Mouse (Mus musculus) frontal cortex, postnatal 36 days (tissue): ENCODE results near the gene Ino80d.

Experiments
- DNase-seq, 2 experiments: peaks; one replicate each; pipeline ENCODE4 v3.0.0; 2022; ENCODE audit warnings: low spot score in 2 of 2

Ino80d gene

DNA sequence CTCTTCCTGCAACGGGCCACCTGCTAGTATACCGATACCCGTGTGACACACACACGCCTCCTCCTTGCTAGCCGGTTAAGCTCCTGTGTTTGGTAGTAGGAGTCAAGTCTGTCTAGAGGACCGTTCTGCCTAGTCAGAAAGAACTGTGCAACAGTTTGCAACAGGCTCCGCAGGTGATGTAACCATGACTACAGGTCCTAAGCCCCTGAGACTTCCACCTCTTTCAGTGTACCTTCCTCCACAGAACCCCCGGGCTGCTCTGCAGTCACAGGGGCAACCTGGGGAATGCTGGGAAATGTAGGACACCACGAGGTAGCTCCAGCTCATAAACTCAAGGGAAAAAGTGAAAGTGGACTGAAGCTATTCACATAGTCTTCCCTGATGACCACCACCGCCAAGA, 123.4 kb downstream of the Ino80d start:
- DNase-seq, result no peak

DNA sequence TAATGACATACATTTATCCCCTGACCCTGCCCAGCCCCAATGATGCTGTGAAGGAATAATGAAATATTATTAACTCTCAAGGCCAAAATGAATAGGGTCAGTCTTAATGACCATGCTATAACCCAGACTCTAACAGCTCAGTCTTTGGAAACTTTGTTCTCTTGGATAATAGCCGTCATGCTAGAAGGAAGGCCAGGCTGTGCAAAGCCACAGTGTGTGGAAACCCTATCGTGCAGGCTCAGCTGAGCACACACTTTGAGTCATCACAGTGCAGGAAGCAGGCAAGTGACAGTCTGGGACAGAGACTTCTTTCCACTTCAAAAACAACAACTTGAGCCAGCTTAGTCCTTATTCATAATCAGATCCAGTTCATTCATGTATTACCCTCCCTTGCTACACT, 126.9 kb downstream of the Ino80d start:
- DNase-seq, result no peak

DNA sequence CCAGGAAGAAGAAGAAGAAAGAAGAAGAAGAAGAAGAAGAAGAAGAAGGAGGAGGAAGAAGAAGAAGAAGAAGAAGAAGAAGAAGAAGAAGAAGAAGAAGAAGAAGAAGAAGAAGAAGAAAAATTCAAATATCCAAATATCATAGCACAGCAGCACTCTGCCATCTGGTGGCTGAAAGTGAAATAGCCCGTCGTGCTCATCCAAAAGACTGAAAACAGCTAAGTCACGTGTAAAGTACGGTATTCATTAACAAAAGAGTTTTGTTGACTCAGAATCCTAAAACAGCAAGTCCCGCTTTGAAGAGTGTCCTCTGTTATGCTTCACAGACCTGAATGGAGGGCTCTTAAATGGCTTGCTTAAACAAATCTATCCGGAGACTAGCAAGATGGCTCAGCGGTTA, 128.2 kb downstream of the Ino80d start:
- peak; percentile 40 to 62 for DNase-seq

DNA sequence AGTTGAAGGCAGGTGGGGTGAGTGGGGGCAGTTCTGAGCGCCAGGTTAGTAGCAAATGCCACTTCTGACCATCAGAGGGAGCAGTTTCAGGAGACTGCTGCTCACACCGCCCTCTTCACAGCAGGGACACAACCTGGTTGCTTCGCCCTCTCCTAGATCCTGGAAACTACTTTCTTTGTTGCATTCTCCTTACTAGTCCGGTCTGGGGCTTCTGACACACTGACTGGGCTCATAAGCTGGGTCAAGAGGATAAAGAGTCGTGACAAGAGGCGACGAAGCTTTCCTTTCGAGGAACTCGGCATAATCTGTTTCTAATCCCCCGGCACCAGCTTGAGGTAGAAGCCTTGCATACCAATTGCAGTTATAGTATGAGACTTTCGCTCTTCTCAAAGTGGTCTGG, 129.9 kb downstream of the Ino80d start:
- peak; percentile 47 to 48 for DNase-seq

DNA sequence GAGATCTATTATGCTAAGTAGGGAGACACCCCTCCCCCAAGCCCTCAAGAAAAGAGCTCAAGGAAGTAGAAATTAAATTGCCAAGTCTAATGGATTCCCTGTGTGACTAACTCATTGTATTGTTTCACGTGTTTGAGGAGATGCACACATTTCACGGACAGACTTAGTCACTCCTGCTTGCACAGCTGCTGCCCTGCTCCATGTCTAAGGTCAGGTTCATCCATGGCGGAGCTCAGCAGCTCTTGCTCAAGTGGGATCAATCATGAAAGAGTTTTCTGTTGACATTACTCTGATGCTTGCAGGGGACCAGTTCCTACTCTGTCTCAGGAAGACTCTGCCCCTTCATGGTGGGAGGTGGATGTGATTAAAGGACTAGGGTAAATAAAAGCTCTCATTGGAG, 137.7 kb downstream of the Ino80d start:
- no peak for DNase-seq

DNA sequence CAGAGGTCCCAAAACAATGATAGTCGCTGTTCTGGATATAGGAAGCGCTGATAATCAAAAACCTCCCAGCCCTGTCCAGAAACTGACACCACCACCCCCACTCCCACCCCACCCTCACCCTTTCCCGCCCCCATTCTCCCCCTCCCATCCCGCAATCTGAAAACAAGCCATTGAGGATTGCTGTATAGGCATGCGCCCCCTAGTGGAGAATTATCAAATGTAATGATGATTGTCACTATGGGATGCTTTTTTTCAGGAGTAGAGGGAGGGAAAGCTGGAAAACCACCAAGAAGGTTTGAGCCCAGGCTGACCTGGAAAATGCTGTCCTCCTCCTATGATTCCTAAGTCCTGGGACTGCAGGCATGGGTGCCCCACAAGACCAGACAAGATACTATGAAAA, 147.6 kb downstream of the Ino80d start:
- DNase-seq, result no peak

DNA sequence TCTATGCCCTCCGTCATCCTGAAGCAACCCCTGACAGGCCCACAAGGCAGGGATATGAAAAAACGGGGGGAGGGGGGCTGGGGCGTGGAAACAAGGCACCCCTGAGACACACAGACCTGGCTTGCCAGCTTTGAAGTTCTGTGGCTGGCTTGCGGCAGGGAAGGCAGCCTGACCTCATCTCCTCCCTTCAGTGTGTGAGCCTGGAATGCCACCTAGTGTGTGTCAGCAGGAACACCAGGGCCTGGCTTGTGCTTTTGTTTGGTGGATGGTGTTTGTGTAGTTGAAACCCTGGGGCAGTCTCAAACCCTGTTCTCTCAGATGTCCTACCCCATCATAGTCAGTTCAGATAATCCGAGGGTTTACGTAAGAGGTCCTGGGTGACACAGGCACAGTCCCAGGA, 150.2 kb downstream of the Ino80d start:
- DNase-seq, result peak; percentile 64 to 81

DNA sequence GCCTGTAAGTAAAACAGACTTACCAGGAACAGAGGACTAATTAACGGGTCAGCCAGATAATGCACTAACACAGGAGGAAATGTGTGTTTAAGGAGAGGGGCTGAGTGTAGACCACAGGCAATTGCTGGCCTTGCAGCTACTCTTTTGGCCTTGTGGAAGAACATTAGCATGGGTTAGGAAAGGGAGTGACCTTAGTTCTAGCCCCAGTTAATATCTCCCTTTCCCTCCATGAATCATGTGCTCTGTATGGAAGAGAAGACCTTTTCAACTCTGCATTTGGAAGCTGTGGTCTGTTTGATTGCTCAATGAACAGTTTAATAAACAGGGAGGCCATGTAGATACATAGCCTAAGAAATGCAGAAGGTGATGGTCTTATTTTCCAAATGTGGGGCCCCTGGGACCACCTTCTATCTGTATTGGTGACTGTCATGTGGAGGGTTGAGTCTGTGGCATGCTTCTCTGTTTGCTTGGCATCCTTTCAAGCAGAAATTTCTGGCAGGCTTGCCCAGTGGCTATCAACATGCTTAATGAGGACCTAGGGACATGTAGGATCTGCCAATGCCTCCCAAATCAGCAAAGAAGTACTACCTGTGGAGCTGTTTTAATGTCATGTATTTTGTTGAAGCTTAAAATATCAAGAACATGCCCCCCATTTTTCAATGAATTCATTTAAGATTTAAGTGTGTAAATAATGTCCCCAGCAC, 157.4 kb downstream of the Ino80d start:
- no peak for DNase-seq

DNA sequence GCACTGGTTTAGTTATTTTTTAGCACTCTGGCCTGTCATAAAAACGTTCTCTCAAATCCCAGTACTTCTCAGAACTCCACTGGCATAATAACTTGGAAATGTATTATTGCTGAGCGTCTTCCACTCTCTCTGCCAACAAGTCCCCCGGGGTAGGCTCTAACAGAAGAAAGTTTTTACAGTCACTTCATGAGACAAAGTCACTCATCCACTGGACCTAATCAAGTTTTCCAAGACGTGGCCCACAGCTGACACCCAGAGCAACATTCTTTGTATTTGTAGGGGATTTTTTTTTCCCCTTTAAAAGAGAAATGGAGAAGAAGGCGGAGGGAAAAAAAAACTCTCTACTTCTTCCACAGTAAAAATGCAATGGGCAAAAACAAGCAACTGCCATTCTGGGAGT, 157.9 kb downstream of the Ino80d start:
- DNase-seq, result no peak

DNA sequence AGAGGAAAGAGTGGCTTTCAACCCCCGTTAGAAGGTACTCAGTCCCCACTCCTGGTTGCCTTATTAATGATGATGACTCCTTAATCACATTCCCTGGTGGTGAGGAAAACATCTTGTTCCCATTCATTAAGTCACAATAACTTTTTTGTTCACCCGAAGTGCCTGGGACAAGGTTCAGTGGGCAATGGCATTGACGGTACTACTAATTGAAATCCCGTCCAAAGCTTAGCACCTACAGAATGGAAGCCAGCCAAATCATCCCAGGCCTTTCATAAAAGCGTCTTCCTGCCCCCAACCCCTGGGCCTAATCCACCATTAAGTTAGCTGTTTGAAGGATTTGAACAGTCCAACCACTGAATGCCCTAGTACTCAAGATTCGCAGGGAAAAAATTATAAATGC, 159.1 kb downstream of the Ino80d start:
- DNase-seq, result no peak

DNA sequence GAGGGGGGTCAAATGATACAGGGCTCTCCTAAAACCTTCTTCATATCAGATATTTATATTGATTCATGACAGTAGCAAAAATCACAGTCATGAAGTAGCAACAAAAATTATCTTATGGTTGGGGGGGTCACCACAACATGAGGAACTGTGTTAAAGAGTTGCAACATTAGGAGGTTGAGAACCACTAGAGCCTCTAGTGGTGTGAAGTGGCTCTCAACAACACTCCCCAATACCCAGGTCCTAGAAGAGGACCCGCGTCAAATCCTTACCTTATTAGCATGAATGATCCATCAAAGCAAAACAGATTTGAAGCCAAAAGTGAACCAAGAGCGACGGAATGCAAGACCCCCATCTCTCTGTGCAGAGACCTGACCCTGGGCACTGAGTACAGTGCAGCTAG, 161.4 kb downstream of the Ino80d start:
- DNase-seq, result no peak

DNA sequence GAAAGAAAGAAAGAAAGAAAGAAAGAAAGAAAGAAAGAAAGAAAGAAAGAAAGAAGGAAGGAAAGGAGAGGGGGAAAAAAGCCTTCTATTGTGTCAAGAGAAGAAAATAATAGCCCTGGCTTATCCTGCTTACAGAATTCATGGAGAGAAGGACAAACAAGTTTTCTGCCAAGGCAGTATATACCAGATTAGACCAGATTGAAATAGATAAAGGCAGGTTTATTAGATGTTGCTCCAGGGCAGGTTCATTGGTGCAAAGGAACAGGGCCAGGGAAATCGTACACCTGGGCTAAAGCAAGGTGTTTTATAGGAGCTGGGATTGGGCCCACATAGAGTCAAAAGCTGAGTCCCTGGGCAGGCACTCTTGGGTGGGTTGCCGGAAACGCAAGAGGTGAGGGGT, 162.1 kb downstream of the Ino80d start:
- no peak for DNase-seq

DNA sequence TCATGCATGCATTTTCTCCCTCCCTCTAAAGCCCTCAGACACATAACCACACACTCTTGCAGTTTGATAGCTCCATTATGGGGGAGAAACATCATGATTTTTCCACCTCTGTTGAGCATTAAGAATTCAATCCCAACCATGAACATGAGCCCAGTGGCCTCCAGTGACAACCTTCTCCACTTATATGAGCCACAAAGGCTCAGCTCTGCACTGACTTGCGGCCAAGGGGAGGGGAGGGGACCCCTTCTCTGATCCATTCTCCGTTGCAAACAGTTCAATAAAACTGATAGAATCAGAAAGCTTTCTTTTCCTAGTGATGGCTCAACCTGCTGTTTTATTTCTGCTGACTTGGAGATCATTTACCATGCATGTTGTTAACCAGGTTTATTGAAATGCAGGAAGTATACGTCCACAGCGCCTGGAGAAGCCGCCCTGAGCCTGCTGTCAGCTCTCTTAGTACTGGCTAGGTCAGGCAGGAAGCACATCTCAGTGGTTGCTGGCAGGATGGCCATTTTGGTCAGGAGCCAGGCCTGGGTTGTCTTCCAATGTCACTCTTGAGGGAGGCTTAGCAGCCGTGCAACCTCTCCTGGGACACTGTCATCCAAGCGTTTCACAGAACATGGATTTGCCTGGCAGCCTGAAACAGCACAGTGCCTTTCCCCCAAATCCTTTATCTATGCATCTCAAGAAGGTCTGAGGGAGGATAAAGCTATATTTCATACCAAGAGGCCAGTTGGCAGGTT, 163.2 kb downstream of the Ino80d start:
- no peak for DNase-seq

DNA sequence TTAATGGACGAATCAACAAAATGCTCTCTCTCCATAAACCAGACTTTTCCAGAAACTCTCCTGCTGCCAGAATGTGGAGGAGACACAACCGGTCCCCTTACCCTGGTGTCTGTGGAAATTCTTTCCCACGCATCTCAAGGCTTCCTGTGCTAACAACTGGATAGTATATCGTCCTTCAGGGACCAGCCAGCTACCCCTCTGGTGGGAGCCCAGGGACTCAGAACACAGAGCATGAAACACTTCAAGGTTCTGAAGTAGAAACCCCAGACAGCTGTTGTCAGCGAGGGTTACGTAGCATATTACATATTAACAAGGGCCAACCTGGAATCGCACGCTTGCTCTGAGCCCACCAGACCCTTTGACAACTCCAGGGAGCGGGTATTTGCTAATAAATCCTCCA, 163.9 kb downstream of the Ino80d start:
- no peak for DNase-seq

DNA sequence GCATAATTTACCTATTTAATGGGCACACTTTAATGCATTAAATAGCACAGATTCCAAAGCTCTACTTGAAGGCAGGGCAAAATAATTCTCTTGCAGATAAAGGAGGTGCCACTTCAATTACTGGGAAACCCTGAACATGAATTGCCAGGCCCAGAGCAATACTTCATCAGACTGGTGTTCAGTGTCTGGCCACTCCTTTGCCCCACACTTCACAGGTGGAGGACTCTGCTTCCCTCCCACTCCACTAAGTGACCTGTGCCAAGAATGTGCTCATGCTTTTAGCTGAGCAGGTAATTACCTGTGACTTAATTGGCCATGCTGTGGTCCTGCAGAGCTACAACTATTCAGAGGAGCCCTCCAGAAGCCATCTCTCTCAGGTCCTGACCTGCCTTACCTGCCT, 166.7 kb downstream of the Ino80d start:
- no peak for DNase-seq

DNA sequence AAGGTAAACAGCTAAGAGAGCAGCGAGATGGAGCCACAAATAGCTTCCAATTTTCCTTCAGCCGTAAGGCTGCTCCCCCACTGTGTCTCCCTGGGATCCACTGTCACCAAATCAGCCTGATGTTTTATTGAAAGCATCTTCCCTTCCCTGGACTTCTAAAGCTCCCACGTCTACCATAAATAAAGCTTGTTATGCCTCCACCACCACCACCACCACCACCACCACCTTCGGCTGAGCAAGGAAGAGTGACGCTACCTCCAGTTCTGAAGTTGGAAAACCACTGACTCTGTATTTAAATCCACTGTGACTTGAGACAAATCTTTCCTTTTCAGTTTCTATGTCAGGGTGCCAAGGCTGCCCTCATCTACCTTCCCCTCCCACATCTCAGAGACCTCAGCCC, 167.5 kb downstream of the Ino80d start:
- no peak for DNase-seq

DNA sequence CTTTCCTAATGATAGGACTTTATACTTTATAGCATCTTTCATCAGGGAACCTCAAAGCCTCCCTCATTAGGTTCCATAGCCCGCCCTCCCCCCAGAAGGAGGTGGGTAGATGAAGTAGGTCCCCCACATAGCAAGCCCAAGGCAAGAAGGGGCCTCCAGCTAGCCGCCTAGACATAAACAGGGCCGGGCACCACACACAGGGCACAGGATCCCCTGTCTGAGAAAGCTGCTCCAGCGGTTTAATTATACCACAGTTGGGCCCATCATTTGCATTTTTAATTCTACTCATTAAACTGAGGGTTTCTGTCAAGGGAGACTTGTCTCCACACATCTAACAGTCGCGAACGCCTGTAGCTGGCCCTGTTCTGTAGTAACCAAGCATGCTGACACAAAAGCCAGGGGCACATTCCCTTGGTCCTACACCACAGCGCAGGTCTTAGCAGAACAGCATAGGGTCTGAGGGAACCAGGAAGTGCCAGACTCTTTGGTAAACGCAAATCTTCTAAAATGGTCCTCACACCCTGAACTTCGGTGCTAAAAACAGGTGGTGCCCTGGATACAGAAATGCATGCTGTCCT, 179.6 kb downstream of the Ino80d start:
- no peak for DNase-seq

DNA sequence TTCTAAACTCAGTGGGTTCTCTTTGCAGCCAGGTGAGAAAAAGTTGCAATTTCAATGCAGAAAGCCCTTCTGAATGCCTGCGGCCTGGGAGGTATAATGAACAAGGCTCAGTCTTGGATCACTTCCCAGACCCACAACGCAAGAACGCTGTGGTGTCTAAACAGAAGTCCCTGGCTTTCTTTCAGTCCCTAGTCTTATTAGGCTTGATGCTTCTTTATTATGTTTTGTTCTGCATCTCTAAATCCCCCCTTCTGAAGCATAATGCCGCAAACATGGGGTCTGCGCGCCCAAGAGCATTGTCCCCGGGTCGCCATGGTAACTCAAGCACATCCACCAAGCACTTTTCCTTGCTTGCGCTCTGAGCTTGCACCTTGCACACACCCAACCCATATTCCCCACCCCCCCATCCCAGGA, 180.4 kb downstream of the Ino80d start:
- peak; percentile 44 to 63 for DNase-seq

DNA sequence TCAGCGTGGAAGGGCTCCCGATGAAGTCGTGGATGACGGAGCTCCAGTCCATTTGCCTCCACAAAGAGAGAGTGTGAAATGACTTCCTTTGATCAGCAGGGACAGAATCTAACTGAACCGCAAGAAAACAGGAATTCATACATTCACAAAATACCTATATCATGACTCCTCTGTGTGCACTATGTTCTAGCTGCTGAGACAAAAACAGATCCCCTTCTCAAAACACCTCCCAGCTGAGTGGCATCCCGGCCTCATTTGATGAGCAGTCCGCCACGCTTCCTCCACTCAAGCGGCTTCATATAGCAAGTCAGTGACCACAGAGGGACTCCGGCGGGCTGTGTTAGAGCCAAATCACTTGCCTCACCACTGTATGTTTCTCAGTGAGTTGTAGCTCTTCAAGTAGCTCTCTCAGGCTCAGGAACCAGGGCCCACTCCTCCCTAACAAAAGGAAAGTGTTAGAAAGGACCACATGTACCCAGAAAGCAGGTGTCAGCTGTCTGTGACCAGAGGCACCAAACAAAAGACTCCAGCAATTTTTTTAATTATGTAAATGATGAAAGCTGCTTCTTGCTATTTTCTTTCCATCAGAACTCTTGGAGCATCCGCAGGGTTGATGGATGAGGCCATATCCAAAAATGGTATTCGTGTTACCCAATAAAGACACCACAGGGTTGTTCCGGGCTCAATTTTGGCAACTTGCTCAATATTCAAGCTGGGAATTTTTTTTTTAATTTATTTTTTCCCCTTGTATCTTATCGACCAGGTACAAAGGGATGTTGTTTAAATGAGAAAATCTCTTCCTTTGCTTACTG, 181.0 kb downstream of the Ino80d start:
- DNase-seq, result no peak

DNA sequence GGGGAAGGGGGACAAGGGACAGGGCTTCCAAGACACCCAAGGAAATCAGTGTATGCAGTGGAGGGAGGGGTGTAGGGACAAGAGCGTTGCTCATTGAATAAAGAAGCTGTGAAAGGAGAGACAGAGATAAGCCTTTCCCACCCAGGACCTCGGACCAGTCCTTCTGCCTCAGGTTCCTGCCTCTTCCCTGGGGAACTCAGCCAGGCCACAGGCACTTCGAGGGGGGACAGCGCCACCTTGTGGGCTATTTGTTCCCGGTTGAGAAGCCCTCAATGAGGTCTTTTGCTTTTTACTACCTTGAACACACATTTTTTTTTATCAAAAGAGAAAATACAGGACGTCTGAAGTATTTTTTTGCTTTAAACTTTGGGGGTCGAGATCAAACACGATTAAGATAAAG, 185.0 kb downstream of the Ino80d start:
- peak; percentile 84 to 89 for DNase-seq

DNA sequence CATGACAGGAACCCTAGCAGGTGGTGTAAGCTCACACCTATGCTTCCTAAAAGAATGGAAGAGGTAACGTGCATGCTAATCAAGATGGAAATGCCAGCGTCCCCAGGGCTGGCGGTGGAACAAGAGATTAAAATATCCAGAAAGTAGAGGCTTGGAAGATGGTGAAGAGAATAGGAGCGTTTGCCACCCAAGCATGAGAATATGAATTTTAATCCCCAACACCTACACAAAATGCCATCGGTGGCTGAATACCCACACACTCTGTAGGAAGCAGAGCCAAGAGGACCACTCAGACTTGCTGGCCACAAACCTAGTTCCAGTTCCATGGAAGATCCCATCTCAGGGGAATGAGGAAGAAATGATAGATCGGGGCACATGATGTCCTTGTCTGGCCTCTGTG, 195.2 kb downstream of the Ino80d start:
- DNase-seq, result no peak

DNA sequence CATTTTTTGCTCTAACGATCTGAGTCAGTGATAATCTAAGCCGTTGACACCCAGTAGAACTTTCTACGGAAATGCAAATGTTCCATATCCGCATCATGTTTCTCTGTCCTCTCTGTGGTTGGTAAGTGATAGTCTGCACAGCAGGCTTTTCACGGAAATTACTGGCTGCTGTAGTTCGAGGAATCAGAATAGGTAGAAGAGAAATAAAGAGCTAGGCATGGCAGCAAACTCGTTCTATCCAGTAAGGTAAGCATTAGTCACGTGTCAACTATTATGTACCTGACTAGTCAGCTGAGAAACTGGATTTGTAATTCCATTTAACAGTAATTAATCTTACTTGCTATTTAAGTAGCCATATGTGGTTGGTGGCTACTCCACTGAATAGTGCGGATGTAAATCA, 197.9 kb downstream of the Ino80d start:
- no peak for DNase-seq
